Mouse (Mus musculus) C2C12 (cell line): ENCODE results near the gene Wfdc21.

ENCODE experiments used
- CEBPB ChIP-seq: IDR thresholded peaks from one replicate; pipeline ENCODE4 v1.6.1; 2011; ENCODE audit warnings: low read depth, mild to moderate bottlenecking, control low read depth, moderate library complexity
- CTCF ChIP-seq: IDR thresholded peaks from one replicate; pipeline ENCODE4 v1.5.1; 2011; ENCODE audit not compliant: control insufficient read depth, insufficient read depth, insufficient read length
- FOSL1 ChIP-seq: IDR thresholded peaks from one replicate; pipeline ENCODE4 v1.8.0; 2011; ENCODE audit warnings: mild to moderate bottlenecking, low read length; ENCODE audit not compliant: poor library complexity, insufficient read depth, severe bottlenecking
- MAX ChIP-seq: IDR thresholded peaks from one replicate; pipeline ENCODE4 v1.6.1; 2011; ENCODE audit warnings: mild to moderate bottlenecking, control low read depth
- MYOD1 ChIP-seq: IDR thresholded peaks from one replicate; pipeline ENCODE4 v1.6.1; 2011; ENCODE audit warnings: low read depth; ENCODE audit not compliant: control insufficient read depth, insufficient read length
- MYOG ChIP-seq: IDR thresholded peaks from one replicate; pipeline ENCODE4 v1.6.1; 2011; ENCODE audit not compliant: control insufficient read depth, insufficient read length; ENCODE audit errors: extremely low read depth
- USF1 ChIP-seq: IDR thresholded peaks from one replicate; pipeline ENCODE4 v1.6.1; 2011; ENCODE audit warnings: low read depth, mild to moderate bottlenecking, control low read depth, moderate library complexity

GRCm38 (mm10) chr11:83787401-83788021 is 40.8 kb downstream of the Wfdc21 start:
- TF ChIP-seq USF1: no peak
- no peak for TF ChIP-seq CTCF
- no peak for TF ChIP-seq MYOD1
- no peak for TF ChIP-seq MAX
- no peak for TF ChIP-seq MYOG
- TF ChIP-seq CEBPB: no peak
- no peak for TF ChIP-seq FOSL1
